Mouse (Mus musculus): ENCODE measurements around the gene Cyyr1. TPM values are rescaled to one million over a fixed set of nuclear protein-coding genes. Genes with fewer than 3 reads are reported as not detected.

Gene Cyyr1
- polyA plus RNA-seq, 1 experiment from 2014 or later = 0.72 TPM

DNA sequence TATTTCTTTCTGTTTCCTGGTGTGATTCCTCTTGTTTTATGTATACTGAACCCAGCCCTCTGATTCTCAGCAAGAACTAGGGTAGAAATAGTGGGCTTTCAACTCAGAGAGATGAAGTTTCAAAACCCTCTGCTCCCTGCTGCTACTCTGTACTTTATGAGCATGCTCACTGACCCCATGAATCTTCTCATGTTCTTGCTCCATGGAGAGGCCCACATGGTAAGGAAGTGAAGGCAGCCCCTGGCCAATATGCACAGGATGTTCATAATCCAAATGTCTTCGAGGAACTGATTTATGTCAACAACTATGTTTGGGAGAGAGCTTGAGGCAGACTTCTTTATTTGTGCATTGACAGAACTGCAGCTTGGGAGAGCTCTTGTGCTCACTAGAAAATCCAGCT is 106.9 kb downstream of the Cyyr1 start:
- no peak overlapping the region for H3K9ac ChIP-seq
- ATAC-seq = no peak
- no peak overlapping the region for H3K4me3 ChIP-seq
- no peaks in the 10 kb centered on the region for H3K4me1 ChIP-seq
- 42% methylated on average over 1 of the region's 1 CpGs for WGBS (ENCODE audit: insufficient replicate concordance)
- no peaks in the 10 kb centered on the region for H3K9me3 ChIP-seq (replicated peaks)
- no peak overlapping the region for H3K4me2 ChIP-seq
- H3K27me3 ChIP-seq (replicated peaks) = no peaks in the 10 kb centered on the region
- H3K27ac ChIP-seq = no peak overlapping the region
- no peaks in the 10 kb centered on the region for H3K36me3 ChIP-seq

DNA sequence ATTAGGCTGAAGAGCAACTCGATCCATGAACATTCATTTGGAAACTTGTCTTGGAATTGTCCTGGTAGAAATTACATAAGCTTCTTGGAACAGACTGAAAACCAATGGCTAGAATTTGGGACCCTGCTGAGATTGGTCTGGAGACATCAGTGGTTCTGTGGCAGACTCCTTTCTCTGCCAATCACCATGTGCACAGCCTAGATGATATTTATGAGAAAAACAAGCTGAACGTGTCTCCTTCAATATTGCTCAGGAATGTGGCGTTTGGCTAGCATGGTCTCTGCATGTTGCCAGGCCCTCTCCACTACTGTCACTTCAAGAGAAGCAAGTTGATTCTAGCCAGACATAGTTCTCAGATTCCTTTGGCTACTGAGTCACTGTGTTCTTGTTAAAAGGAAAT is 107.4 kb downstream of the Cyyr1 start:
- Histone ChIP-seq H3K9ac (no peak overlapping the region), H3K9me3 (replicated peaks) (no peaks in the 10 kb centered on the region), H3K4me1 (no peaks in the 10 kb centered on the region), H3K4me2 (no peak overlapping the region), H3K4me3 (no peak overlapping the region), H3K36me3 (no peaks in the 10 kb centered on the region), H3K27ac (no peak overlapping the region), H3K27me3 (replicated peaks) (no peaks in the 10 kb centered on the region)
- WGBS (ENCODE audit: insufficient replicate concordance) = 66% methylated on average over 3 of the region's 3 CpGs
- no peak for ATAC-seq

DNA sequence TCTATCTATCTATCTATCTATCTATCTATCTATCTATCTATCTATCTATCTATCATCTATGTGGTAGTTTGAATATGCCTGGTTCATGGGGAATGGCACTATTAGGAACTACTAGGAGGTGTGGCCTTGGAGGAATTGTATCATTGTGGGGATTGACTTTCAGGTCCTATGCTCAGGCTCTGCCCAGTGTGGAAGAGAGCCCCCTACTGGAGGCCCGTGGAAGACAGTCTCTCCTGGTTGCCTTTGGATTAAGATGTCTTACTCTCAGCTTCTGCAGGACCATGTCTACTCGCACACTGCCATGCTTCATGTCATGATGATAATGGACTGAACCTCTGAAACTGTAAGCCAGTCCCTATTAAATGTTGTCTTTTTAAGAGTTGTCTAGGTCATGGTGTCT is 117.8 kb downstream of the Cyyr1 start:
- no peaks in the 10 kb centered on the region for H3K36me3 ChIP-seq
- H3K4me1 ChIP-seq = no peaks in the 10 kb centered on the region
- ATAC-seq = no peak
- WGBS (ENCODE audit: insufficient replicate concordance) = 54% methylated on average over 2 of the region's 2 CpGs
- no peak overlapping the region for H3K4me2 ChIP-seq
- H3K9me3 ChIP-seq (replicated peaks) = no peaks in the 10 kb centered on the region
- H3K9ac ChIP-seq = no peak overlapping the region
- H3K27ac ChIP-seq = no peak overlapping the region
- H3K4me3 ChIP-seq = no peak overlapping the region
- H3K27me3 ChIP-seq (replicated peaks) = no peaks in the 10 kb centered on the region

- Histone ChIP-seq H3K9ac (no peak overlapping the region), H3K27ac (no peak overlapping the region), H3K9me3 (replicated peaks) (no peaks in the 10 kb centered on the region), H3K4me1 (no peaks in the 10 kb centered on the region), H3K4me3 (no peak overlapping the region), H3K4me2 (no peak overlapping the region), H3K36me3 (no peaks in the 10 kb centered on the region), H3K27me3 (replicated peaks) (no peaks in the 10 kb centered on the region)
- WGBS (ENCODE audit: insufficient replicate concordance) = 47% methylated on average over 3 of the region's 3 CpGs
- no peak for ATAC-seq
Measured at GRCm38 (mm10) chr16:85429173-85429572, 124.0 kb downstream of the Cyyr1 start.

DNA sequence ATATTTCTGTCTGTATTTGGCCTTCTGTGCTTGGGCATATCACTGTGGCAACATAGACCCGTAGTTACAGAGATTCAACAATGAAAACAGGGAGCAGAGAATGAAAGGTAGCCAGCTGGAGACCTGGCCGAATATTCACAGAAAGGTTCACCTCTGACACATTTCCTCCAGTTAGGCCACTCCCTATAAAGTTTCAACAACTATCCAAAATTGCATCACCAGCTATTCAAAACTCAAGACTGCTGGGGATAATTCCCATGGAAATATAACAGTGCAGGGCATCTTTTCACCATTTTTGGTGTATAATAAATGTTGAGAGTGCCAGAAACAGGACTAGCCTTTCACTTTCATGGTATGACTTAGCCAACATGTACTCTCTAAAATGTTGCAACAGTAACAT is 130.3 kb downstream of the Cyyr1 start:
- no peak overlapping the region for H3K9ac ChIP-seq
- H3K27me3 ChIP-seq (replicated peaks) = no peaks in the 10 kb centered on the region
- H3K4me1 ChIP-seq = no peaks in the 10 kb centered on the region
- H3K4me3 ChIP-seq = no peak overlapping the region
- WGBS (ENCODE audit: insufficient replicate concordance) = 67% methylated on average over 2 of the region's 2 CpGs
- no peak for ATAC-seq
- no peaks in the 10 kb centered on the region for H3K36me3 ChIP-seq
- H3K4me2 ChIP-seq = no peak overlapping the region
- H3K9me3 ChIP-seq (replicated peaks) = no peaks in the 10 kb centered on the region
- no peak overlapping the region for H3K27ac ChIP-seq

- H3K9me3 ChIP-seq (replicated peaks) = no peaks in the 10 kb centered on the region
- H3K36me3 ChIP-seq = no peaks in the 10 kb centered on the region
- H3K27ac ChIP-seq = no peak overlapping the region
- WGBS (ENCODE audit: insufficient replicate concordance) = 75% methylated on average over 3 of the region's 3 CpGs
- H3K4me3 ChIP-seq = no peak overlapping the region
- no peak for ATAC-seq
- no peaks in the 10 kb centered on the region for H3K4me1 ChIP-seq
- H3K27me3 ChIP-seq (replicated peaks) = no peaks in the 10 kb centered on the region
- H3K9ac ChIP-seq = no peak overlapping the region
- H3K4me2 ChIP-seq = no peak overlapping the region
Measured at GRCm38 (mm10) chr16:85415415-85415814, 137.8 kb downstream of the Cyyr1 start.

DNA sequence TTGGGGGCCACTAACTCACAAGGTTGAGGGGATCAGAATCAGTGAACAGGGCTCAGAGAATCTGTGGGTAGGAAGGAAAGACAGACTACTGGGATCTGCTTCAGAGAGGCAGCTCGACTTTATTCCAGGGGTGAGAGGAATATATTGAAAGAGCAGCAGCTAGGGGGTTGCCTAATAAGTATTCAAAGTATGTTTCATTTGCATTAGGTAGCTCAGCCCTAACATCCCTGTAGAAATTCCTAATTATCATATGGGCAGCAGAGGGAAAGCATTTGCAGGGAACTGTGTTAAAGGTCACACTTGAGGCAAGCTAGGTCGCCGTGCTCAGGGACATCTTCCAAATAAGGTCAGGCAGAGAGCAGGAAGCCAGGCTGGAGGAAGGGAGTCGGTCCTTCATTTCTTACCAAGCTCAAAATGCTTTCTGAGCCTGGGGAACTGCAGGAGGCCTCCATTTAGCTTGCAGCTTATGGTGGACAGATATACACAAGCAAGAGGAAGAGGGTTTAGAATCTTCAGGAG is 159.7 kb downstream of the Cyyr1 start:
- no peaks in the 10 kb centered on the region for H3K36me3 ChIP-seq
- no peaks in the 10 kb centered on the region for H3K9me3 ChIP-seq (replicated peaks)
- H3K4me3 ChIP-seq = no peak overlapping the region
- WGBS (ENCODE audit: insufficient replicate concordance) = 14% methylated on average over 4 of the region's 4 CpGs
- no peaks in the 10 kb centered on the region for H3K27me3 ChIP-seq (replicated peaks)
- H3K9ac ChIP-seq = no peak overlapping the region
- no peaks in the 10 kb centered on the region for H3K4me1 ChIP-seq
- no peak overlapping the region for H3K27ac ChIP-seq
- ATAC-seq = no peak
- H3K4me2 ChIP-seq = no peak overlapping the region

- no peak for ATAC-seq
- H3K9me3 ChIP-seq (replicated peaks) = no peaks in the 10 kb centered on the region
- H3K4me3 ChIP-seq = no peak overlapping the region
- no peak overlapping the region for H3K4me2 ChIP-seq
- no peaks in the 10 kb centered on the region for H3K27me3 ChIP-seq (replicated peaks)
- H3K9ac ChIP-seq = no peak overlapping the region
- H3K27ac ChIP-seq = no peak overlapping the region
- 58% methylated on average over 5 of the region's 5 CpGs for WGBS (ENCODE audit: insufficient replicate concordance)
- H3K36me3 ChIP-seq = no peaks in the 10 kb centered on the region
- H3K4me1 ChIP-seq = no peaks in the 10 kb centered on the region
Measured at GRCm38 (mm10) chr16:85386801-85387200, 166.4 kb downstream of the Cyyr1 start.

Other genes starting within 250 kb of the Cyyr1 start
- gene Adamts1, start 249.7 kb upstream of the Cyyr1 start, polyA plus RNA-seq (2016; fragmentation: Nextera tagmentation; extraction: Ambion mirVana) = 14.3 and 14.5 TPM in 2 replicates

All from liver, embryonic 12.5 days (tissue).